Mouse (Mus musculus): ENCODE measurements around the gene Zmynd19. TPM values are rescaled to one million over a fixed set of nuclear protein-coding genes. Genes with fewer than 3 reads are reported as not detected.

Zmynd19 gene
- polyA plus RNA-seq (2014; fragmentation: Nextera tagmentation; extraction: Ambion mirVana): 6.3 and 8.1 TPM in 2 replicates

- 0 out of 2 replicates have a peak within 1 kb of the TSS, but pooled peaks have one; percentile 55 for H3K27ac ChIP-seq (ENCODE audit: low read length)
- no peaks in the 10 kb centered on the region for H3K27me3 ChIP-seq (ENCODE audit: control insufficient read depth, insufficient read depth, low read length)
- H3K4me2 ChIP-seq (replicated peaks; ENCODE audit: low read depth, low read length): peak within 1 kb of the TSS; percentile 94
- H3K4me3 ChIP-seq (ENCODE audit: low read depth, low read length): peak within 1 kb of the TSS; percentile 90
- peaks cover 5% of the 10 kb centered on the region; the same call in 1 of the 2 replicates for H3K4me1 ChIP-seq (ENCODE audit: control insufficient read depth, insufficient read depth, low read length)
- whole genome bisulfite sequencing: under 1% methylated on average over 98 of the region's 108 CpGs
- H3K9me3 ChIP-seq (ENCODE audit: control insufficient read depth, low read depth, low read length): no peaks in the 10 kb centered on the region
- ATAC-seq (ENCODE audit: insufficient number of reproducible peaks, insufficient read depth, low FRiP score, low read depth): peak; percentile 98
- peak within 1 kb of the TSS; percentile 87 for H3K9ac ChIP-seq (replicated peaks; ENCODE audit: low read depth, low read length)
- peaks cover 21% of the 10 kb centered on the region for H3K36me3 ChIP-seq (ENCODE audit: control insufficient read depth, insufficient read depth, low read length)
These were observed at the start of gene Zmynd19 for GRCm38 (mm10) chr2:24949421-24950188. Gene Zmynd19 (plus strand): TSS chr2:24949792.

GRCm38 (mm10) chr2:24901055-24901454, 48.5 kb upstream of the Zmynd19 start:
- H3K4me2 ChIP-seq (replicated peaks; ENCODE audit: low read depth, low read length): no peak overlapping the region
- H3K4me1 ChIP-seq (ENCODE audit: control insufficient read depth, insufficient read depth, low read length): peaks cover 17% of the 10 kb centered on the region
- H3K9me3 ChIP-seq (ENCODE audit: control insufficient read depth, low read depth, low read length): no peaks in the 10 kb centered on the region
- H3K4me3 ChIP-seq (ENCODE audit: low read depth, low read length): no peak overlapping the region
- H3K27me3 ChIP-seq (ENCODE audit: control insufficient read depth, insufficient read depth, low read length): no peaks in the 10 kb centered on the region
- peak overlapping the region; percentile 4; the same call in 1 of the 2 replicates for H3K27ac ChIP-seq (ENCODE audit: low read length)
- no peak for ATAC-seq (ENCODE audit: insufficient number of reproducible peaks, insufficient read depth, low FRiP score, low read depth)
- 0 out of 2 replicates have a peak, but pooled peaks cover 3% of the 10 kb centered on the region for H3K36me3 ChIP-seq (ENCODE audit: control insufficient read depth, insufficient read depth, low read length)
- 31% methylated on average over 5 of the region's 5 CpGs for WGBS
- no peak overlapping the region for H3K9ac ChIP-seq (replicated peaks; ENCODE audit: low read depth, low read length)

- ATAC-seq (ENCODE audit: insufficient number of reproducible peaks, insufficient read depth, low FRiP score, low read depth): no peak
- Histone ChIP-seq H3K9me3 (ENCODE audit: control insufficient read depth, low read depth, low read length) (no peaks in the 10 kb centered on the region), H3K36me3 (ENCODE audit: control insufficient read depth, insufficient read depth, low read length) (0 out of 2 replicates have a peak, but pooled peaks cover 3% of the 10 kb centered on the region), H3K27ac (ENCODE audit: low read length) (no peak overlapping the region), H3K4me3 (ENCODE audit: low read depth, low read length) (no peak overlapping the region), H3K27me3 (ENCODE audit: control insufficient read depth, insufficient read depth, low read length) (no peaks in the 10 kb centered on the region), H3K4me1 (ENCODE audit: control insufficient read depth, insufficient read depth, low read length) (peaks cover 23% of the 10 kb centered on the region), H3K9ac (replicated peaks; ENCODE audit: low read depth, low read length) (no peak overlapping the region), H3K4me2 (replicated peaks; ENCODE audit: low read depth, low read length) (no peak overlapping the region)
- 82% methylated on average over 6 of the region's 6 CpGs for WGBS
These were observed 46.6 kb upstream of the Zmynd19 start for GRCm38 (mm10) chr2:24902999-24903398.

- Histone ChIP-seq H3K4me3 (ENCODE audit: low read depth, low read length) (no peak overlapping the region), H3K27me3 (ENCODE audit: control insufficient read depth, insufficient read depth, low read length) (no peaks in the 10 kb centered on the region), H3K9me3 (ENCODE audit: control insufficient read depth, low read depth, low read length) (no peaks in the 10 kb centered on the region), H3K9ac (replicated peaks; ENCODE audit: low read depth, low read length) (no peak overlapping the region), H3K4me1 (ENCODE audit: control insufficient read depth, insufficient read depth, low read length) (peaks cover 23% of the 10 kb centered on the region), H3K4me2 (replicated peaks; ENCODE audit: low read depth, low read length) (no peak overlapping the region), H3K36me3 (ENCODE audit: control insufficient read depth, insufficient read depth, low read length) (no peaks in the 10 kb centered on the region), H3K27ac (ENCODE audit: low read length) (no peak overlapping the region)
- no peak for ATAC-seq (ENCODE audit: insufficient number of reproducible peaks, insufficient read depth, low FRiP score, low read depth)
- 80% methylated on average over 11 of the region's 11 CpGs for WGBS
These were observed 44.6 kb upstream of the Zmynd19 start for GRCm38 (mm10) chr2:24904823-24905652.

- Histone ChIP-seq H3K36me3 (ENCODE audit: control insufficient read depth, insufficient read depth, low read length) (no peaks in the 10 kb centered on the region), H3K9ac (replicated peaks; ENCODE audit: low read depth, low read length) (no peak overlapping the region), H3K27me3 (ENCODE audit: control insufficient read depth, insufficient read depth, low read length) (no peaks in the 10 kb centered on the region), H3K9me3 (ENCODE audit: control insufficient read depth, low read depth, low read length) (no peaks in the 10 kb centered on the region), H3K27ac (ENCODE audit: low read length) (peak overlapping the region; percentile 53), H3K4me3 (ENCODE audit: low read depth, low read length) (no peak overlapping the region), H3K4me2 (replicated peaks; ENCODE audit: low read depth, low read length) (no peak overlapping the region), H3K4me1 (ENCODE audit: control insufficient read depth, insufficient read depth, low read length) (peaks cover 23% of the 10 kb centered on the region)
- WGBS: 22% methylated on average over 2 of the region's 2 CpGs
- no peak for ATAC-seq (ENCODE audit: insufficient number of reproducible peaks, insufficient read depth, low FRiP score, low read depth)
These were observed 43.9 kb upstream of the Zmynd19 start for GRCm38 (mm10) chr2:24905653-24906155.

GRCm38 (mm10) chr2:24910481-24910880, 39.1 kb upstream of the Zmynd19 start:
- Histone ChIP-seq H3K27me3 (ENCODE audit: control insufficient read depth, insufficient read depth, low read length) (no peaks in the 10 kb centered on the region), H3K4me2 (replicated peaks; ENCODE audit: low read depth, low read length) (no peak overlapping the region), H3K27ac (ENCODE audit: low read length) (no peak overlapping the region), H3K4me3 (ENCODE audit: low read depth, low read length) (no peak overlapping the region), H3K36me3 (ENCODE audit: control insufficient read depth, insufficient read depth, low read length) (peaks cover 2% of the 10 kb centered on the region; the same call in 1 of the 2 replicates), H3K9me3 (ENCODE audit: control insufficient read depth, low read depth, low read length) (no peaks in the 10 kb centered on the region), H3K9ac (replicated peaks; ENCODE audit: low read depth, low read length) (no peak overlapping the region), H3K4me1 (ENCODE audit: control insufficient read depth, insufficient read depth, low read length) (peaks cover 10% of the 10 kb centered on the region; the same call in 1 of the 2 replicates)
- 93% methylated on average over 4 of the region's 4 CpGs for WGBS
- no peak for ATAC-seq (ENCODE audit: insufficient number of reproducible peaks, insufficient read depth, low FRiP score, low read depth)

- Histone ChIP-seq H3K4me1 (ENCODE audit: control insufficient read depth, insufficient read depth, low read length) (no peaks in the 10 kb centered on the region), H3K27me3 (ENCODE audit: control insufficient read depth, insufficient read depth, low read length) (no peaks in the 10 kb centered on the region), H3K4me3 (ENCODE audit: low read depth, low read length) (no peak overlapping the region), H3K9ac (replicated peaks; ENCODE audit: low read depth, low read length) (no peak overlapping the region), H3K36me3 (ENCODE audit: control insufficient read depth, insufficient read depth, low read length) (peaks cover 2% of the 10 kb centered on the region; the same call in 1 of the 2 replicates), H3K4me2 (replicated peaks; ENCODE audit: low read depth, low read length) (no peak overlapping the region), H3K9me3 (ENCODE audit: control insufficient read depth, low read depth, low read length) (no peaks in the 10 kb centered on the region), H3K27ac (ENCODE audit: low read length) (no peak overlapping the region)
- WGBS: 90% methylated on average over 4 of the region's 4 CpGs
- no peak for ATAC-seq (ENCODE audit: insufficient number of reproducible peaks, insufficient read depth, low FRiP score, low read depth)
These were observed 37.4 kb upstream of the Zmynd19 start for GRCm38 (mm10) chr2:24912189-24912588.

GRCm38 (mm10) chr2:24912589-24912988, 37.0 kb upstream of the Zmynd19 start:
- Histone ChIP-seq H3K36me3 (ENCODE audit: control insufficient read depth, insufficient read depth, low read length) (peaks cover 2% of the 10 kb centered on the region; the same call in 1 of the 2 replicates), H3K4me3 (ENCODE audit: low read depth, low read length) (no peak overlapping the region), H3K4me1 (ENCODE audit: control insufficient read depth, insufficient read depth, low read length) (peaks cover 2% of the 10 kb centered on the region; the same call in 1 of the 2 replicates), H3K9ac (replicated peaks; ENCODE audit: low read depth, low read length) (no peak overlapping the region), H3K9me3 (ENCODE audit: control insufficient read depth, low read depth, low read length) (no peaks in the 10 kb centered on the region), H3K27ac (ENCODE audit: low read length) (no peak overlapping the region), H3K27me3 (ENCODE audit: control insufficient read depth, insufficient read depth, low read length) (no peaks in the 10 kb centered on the region), H3K4me2 (replicated peaks; ENCODE audit: low read depth, low read length) (no peak overlapping the region)
- no peak for ATAC-seq (ENCODE audit: insufficient number of reproducible peaks, insufficient read depth, low FRiP score, low read depth)

Data from stomach, embryonic 14.5 days (tissue).